Mouse (Mus musculus) heart, embryonic 14.5 days (tissue): ENCODE data around the gene Crnkl1. TPM values are rescaled to one million over a fixed set of nuclear protein-coding genes. Genes with fewer than 3 reads are reported as not detected.

ENCODE experiments used
- ATAC-seq: fragments of 200-750 bp; cut with Nextera tagmentation; 2 replicates; pipeline ENCODE4 v1.8.0; 2017; ENCODE audit warnings: low read depth, moderate TSS enrichment; ENCODE audit not compliant: insufficient number of reproducible peaks, insufficient read depth, low FRiP score
- H3K27ac ChIP-seq, 2 experiments: fragments of 200-500 bp in 1 of 2; fragments of 300-500 bp in 1 of 2; sonication (generic) in 1 of 2; replicated peaks in 1 of 2; 2 replicates each; pipeline ENCODE4 v1.5.1; 2012 to 2014; ENCODE audit warnings: low read depth in 2 of 2, low read length in 2 of 2, control low read depth in 1 of 2, mild to moderate bottlenecking in 1 of 2, mixed read lengths in 1 of 2; ENCODE audit not compliant: control insufficient read depth in 1 of 2, insufficient read depth in 1 of 2
- H3K27me3 ChIP-seq: fragments of 300-500 bp; sonication (generic); 2 replicates; pipeline ENCODE4 v1.6.1; 2014; ENCODE audit warnings: mild to moderate bottlenecking, low read length, control low read depth; ENCODE audit not compliant: control insufficient read depth, insufficient read depth
- H3K36me3 ChIP-seq: fragments of 300-500 bp; sonication (generic); 2 replicates; pipeline ENCODE4 v1.6.1; 2014; ENCODE audit warnings: mild to moderate bottlenecking, control low read depth, low read length, mixed read lengths; ENCODE audit not compliant: control insufficient read depth, insufficient read depth
- H3K4me1 ChIP-seq, 2 experiments: fragments of 200-500 bp in 1 of 2; fragments of 300-500 bp in 1 of 2; sonication (generic) in 1 of 2; 2 replicates each; pipeline ENCODE4 v1.6.1; 2012 to 2014; ENCODE audit warnings: low read length in 2 of 2, control low read depth in 1 of 2, mixed read lengths in 1 of 2; ENCODE audit not compliant: control insufficient read depth in 2 of 2, insufficient read depth in 2 of 2
- H3K4me2 ChIP-seq: fragments of 300-500 bp; sonication (generic); 2 replicates; pipeline ENCODE4 v1.6.1; 2014; ENCODE audit warnings: mild to moderate bottlenecking, low read length
- H3K4me3 ChIP-seq, 2 experiments: fragments of 200-500 bp in 1 of 2; fragments of 300-500 bp in 1 of 2; sonication (generic) in 1 of 2; 2 replicates each; pipeline ENCODE4 v1.5.1; 2012 to 2014; ENCODE audit warnings: low read length in 2 of 2, mild to moderate bottlenecking in 2 of 2, control low read depth in 1 of 2, low read depth in 1 of 2, moderate library complexity in 1 of 2; ENCODE audit not compliant: control insufficient read depth in 1 of 2, insufficient read depth in 1 of 2
- H3K9ac ChIP-seq: fragments of 300-500 bp; sonication (generic); 2 replicates; pipeline ENCODE4 v1.6.1; 2014; ENCODE audit warnings: mild to moderate bottlenecking, low read length
- H3K9me3 ChIP-seq: fragments of 300-500 bp; sonication (generic); 2 replicates; pipeline ENCODE4 v1.6.1; 2016; ENCODE audit warnings: low read length, control low read depth; ENCODE audit not compliant: control insufficient read depth
- WGBS: fragments of 180-500 bp; shearing (Covaris S2); extraction: QIAGEN DNeasy Blood & Tissue Kit; methylation state at CpG from one replicate; pipeline ENCODE4 v1.1.7; 2014; 5-methylcytosine and 5-hydroxymethylcytosine counted together
- polyA plus RNA-seq: library from polyadenylated mRNA; unstranded; fragments of >200 nt; fragmentation: Nextera tagmentation; extraction: Ambion mirVana; gene quantifications from 2 replicates; pipeline ENCODE4 v1.2.1, GENCODE M21; 2014

The Crnkl1 gene
- polyA plus RNA-seq, 1 experiment from 2014 or later, result 17.7 TPM

DNA sequence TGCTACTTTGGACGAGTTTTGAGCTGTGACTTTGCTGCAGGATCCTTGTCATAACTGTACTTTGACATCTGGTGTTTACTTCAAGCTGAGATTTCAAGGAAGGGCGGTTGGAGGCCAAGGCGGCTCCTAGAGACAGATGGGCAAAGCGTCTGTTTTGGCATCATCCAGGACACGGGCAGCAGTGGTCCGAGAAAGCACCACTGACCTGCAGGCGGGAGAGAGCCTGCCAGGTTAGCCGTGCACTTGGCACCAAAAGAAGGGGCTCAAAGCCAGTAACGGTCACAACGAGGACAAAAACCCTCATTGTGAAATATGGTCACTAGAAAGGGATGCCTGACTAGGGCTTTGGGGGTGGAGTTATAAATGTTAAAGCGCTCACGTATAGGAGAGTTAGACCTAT, 35.9 kb upstream of the Crnkl1 start:
- Histone ChIP-seq H3K27me3 (no peaks in the 10 kb centered on the region), H3K9ac (no peak overlapping the region), H3K4me2 (no peak overlapping the region), H3K4me1 (no peaks in the 10 kb centered on the region), H3K36me3 (no peaks in the 10 kb centered on the region), H3K4me3 (no peak overlapping the region), H3K27ac (no peak overlapping the region), H3K9me3 (no peaks in the 10 kb centered on the region)
- 78% methylated on average over 12 of the region's 12 CpGs for WGBS
- ATAC-seq, result no peak

DNA sequence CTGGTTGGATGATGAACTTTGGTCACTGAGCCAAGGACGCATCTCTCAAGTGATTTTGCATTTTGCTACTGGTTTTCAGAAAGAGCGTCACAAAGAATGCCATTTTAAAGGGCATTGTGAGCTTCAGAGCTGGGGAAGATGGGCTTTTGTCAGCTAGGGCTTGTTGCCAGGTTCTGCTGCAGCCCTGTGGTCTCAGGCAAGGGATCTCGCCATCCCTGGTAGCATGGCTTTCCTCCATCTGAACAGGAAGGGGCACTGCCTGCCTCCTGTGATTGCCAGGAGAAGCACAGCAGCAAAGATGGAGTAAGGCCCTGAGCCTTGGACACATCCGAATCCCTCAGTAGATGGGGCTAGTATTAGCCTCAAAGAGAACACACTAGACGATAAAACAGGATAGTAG, 27.0 kb upstream of the Crnkl1 start:
- Histone ChIP-seq H3K4me2 (no peak overlapping the region), H3K36me3 (no peaks in the 10 kb centered on the region), H3K9ac (no peak overlapping the region), H3K9me3 (no peaks in the 10 kb centered on the region), H3K4me3 (no peak overlapping the region), H3K4me1 (no peaks in the 10 kb centered on the region), H3K27me3 (0 out of 2 replicates have a peak, but pooled peaks cover 4% of the 10 kb centered on the region), H3K27ac (no peak overlapping the region)
- WGBS, result 78% methylated on average over 5 of the region's 5 CpGs
- no peak for ATAC-seq

DNA sequence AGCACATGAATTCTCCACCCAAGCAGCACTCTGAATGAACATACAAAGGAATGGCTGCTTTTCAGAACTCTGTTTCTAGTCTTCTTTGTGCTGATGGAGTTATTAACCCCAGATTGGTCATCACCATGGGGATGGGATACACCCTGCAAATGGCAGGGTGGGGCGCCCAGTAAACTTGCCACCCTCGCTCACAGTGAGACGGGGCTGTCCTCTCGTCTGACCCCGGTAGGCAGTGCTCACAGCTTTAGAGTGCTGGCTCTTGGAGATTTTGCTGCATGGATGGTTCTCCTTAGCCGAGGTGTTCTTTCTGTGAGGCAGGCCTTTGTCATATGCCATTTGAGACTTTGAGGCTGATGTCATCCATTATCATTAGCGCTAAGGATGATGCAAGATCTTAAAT, 23.7 kb upstream of the Crnkl1 start:
- 0 out of 2 replicates have a peak, but pooled peaks cover 4% of the 10 kb centered on the region for H3K27me3 ChIP-seq
- no peak overlapping the region for H3K9ac ChIP-seq
- WGBS, result 79% methylated on average over 7 of the region's 7 CpGs
- H3K36me3 ChIP-seq, result no peaks in the 10 kb centered on the region
- H3K9me3 ChIP-seq, result no peaks in the 10 kb centered on the region
- no peak for ATAC-seq
- H3K4me3 ChIP-seq, result no peak overlapping the region
- no peaks in the 10 kb centered on the region for H3K4me1 ChIP-seq
- no peak overlapping the region for H3K4me2 ChIP-seq
- no peak overlapping the region for H3K27ac ChIP-seq

DNA sequence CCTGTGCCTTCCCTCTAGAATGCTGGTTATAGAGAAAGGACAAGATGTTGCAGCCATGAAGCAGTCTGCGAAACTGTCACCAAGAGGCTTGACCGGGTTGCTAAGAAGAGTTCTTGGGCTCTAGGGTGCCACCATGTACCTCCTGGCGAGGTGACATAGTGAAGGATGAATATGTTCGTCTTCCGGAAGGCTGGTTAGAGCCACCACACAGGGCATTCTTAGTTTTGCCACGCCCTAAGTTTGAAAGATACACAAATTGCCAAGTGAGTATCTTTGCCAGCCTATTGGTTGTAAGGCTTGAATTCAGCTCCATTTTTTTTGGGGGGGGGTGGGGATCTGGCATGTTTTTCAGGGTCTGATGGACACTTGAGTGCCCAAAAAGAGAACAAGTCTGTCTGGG, 23.3 kb upstream of the Crnkl1 start:
- H3K36me3 ChIP-seq, result no peaks in the 10 kb centered on the region
- no peaks in the 10 kb centered on the region for H3K4me1 ChIP-seq
- H3K9me3 ChIP-seq, result no peaks in the 10 kb centered on the region
- WGBS, result 77% methylated on average over 6 of the region's 6 CpGs
- H3K4me3 ChIP-seq, result no peak overlapping the region
- 0 out of 2 replicates have a peak, but pooled peaks cover 4% of the 10 kb centered on the region for H3K27me3 ChIP-seq
- no peak for ATAC-seq
- H3K4me2 ChIP-seq, result no peak overlapping the region
- H3K27ac ChIP-seq, result no peak overlapping the region
- H3K9ac ChIP-seq, result no peak overlapping the region

DNA sequence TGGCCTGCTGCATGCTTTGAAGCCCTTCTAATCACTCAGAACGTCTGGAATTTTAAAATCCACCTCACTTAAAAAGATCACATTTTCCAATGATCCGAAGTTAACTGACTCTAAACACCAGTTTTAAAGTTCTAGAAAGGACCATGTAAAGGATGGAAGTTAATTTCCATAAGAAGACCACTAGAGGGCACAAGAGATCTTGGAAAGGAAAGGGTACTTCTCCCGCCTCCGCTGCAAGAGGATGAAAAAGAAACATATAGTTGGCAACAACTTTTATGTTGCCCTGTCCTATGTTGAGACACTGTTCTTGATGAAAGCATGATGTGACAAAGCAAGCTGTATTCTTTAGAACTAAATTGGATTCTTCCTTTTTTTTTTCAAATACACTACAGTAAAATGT, 22.6 kb upstream of the Crnkl1 start:
- no peaks in the 10 kb centered on the region for H3K4me1 ChIP-seq
- H3K9ac ChIP-seq, result no peak overlapping the region
- no peaks in the 10 kb centered on the region for H3K36me3 ChIP-seq
- 10% methylated on average over 4 of the region's 4 CpGs for WGBS
- no peak for ATAC-seq
- 0 out of 2 replicates have a peak, but pooled peaks cover 4% of the 10 kb centered on the region for H3K27me3 ChIP-seq
- no peaks in the 10 kb centered on the region for H3K9me3 ChIP-seq
- H3K4me3 ChIP-seq, result no peak overlapping the region
- no peak overlapping the region for H3K4me2 ChIP-seq
- no peak overlapping the region for H3K27ac ChIP-seq

DNA sequence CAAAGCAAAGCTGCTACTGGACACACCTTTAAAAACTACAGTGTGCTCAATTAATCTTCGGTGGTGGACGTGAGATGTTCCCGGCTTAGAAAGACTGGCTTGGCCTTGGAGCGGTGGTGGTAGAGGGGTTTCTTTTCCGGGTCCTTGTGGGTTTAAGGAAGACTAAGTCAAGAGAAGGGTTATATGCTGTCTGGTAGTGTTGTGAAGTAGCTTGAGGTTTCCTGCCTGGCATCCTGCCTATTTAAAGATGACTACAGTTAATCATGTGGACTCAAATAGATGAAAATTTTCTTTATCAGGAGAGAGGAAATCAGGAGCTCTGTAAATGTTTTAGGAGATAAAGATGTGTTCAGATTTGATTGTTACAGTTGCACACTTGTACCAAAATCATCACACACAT, 21.5 kb upstream of the Crnkl1 start:
- Histone ChIP-seq H3K4me2 (no peak overlapping the region), H3K4me3 (no peak overlapping the region), H3K36me3 (no peaks in the 10 kb centered on the region), H3K4me1 (no peaks in the 10 kb centered on the region), H3K9me3 (no peaks in the 10 kb centered on the region), H3K27me3 (0 out of 2 replicates have a peak, but pooled peaks cover 4% of the 10 kb centered on the region), H3K9ac (no peak overlapping the region), H3K27ac (no peak overlapping the region)
- no peak for ATAC-seq
- WGBS, result 74% methylated on average over 5 of the region's 5 CpGs

DNA sequence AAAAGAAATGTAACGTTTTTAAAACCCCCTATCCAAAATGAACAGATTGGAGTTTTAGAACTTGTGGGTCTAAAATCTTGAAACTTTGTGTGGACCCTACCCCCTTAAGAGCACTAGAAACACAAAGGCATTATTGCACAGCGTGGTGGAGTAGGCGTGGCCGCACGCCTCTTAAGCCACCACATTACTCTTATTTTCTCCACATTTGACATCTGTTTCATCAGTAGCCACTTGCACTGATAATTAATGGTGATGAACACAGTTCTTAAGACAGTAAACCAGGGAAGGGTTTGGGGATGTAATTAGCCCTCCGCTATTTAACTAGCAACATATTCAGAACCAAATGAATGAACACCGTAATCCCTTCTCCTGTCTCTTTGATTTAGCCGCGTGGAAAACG, 21.0 kb upstream of the Crnkl1 start:
- no peaks in the 10 kb centered on the region for H3K36me3 ChIP-seq
- no peak overlapping the region for H3K4me2 ChIP-seq
- 81% methylated on average over 10 of the region's 10 CpGs for WGBS
- H3K9ac ChIP-seq, result no peak overlapping the region
- no peak overlapping the region for H3K27ac ChIP-seq
- no peak overlapping the region for H3K4me3 ChIP-seq
- 0 out of 2 replicates have a peak, but pooled peaks cover 4% of the 10 kb centered on the region for H3K27me3 ChIP-seq
- H3K9me3 ChIP-seq, result no peaks in the 10 kb centered on the region
- ATAC-seq, result no peak
- no peaks in the 10 kb centered on the region for H3K4me1 ChIP-seq

DNA sequence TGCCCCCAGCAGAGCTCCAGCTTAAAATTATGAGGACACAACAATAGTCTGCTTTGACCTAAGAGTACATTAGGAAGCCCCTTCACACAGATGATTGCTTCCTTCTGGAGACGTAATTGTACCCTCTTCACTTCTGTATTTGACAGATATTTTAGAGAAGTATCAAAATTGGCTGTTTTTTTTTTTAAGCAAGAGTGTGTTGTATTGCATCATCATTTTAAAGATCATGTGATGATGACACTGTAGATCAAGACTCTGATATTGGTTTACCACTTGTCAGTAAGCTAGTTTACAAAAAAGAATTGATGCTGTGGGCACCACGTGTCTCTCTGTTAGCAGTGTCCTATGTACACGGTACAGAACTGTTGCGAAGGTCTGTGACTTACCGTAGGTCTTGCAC, 17.9 kb upstream of the Crnkl1 start:
- Histone ChIP-seq H3K4me1 (no peaks in the 10 kb centered on the region), H3K27me3 (no peaks in the 10 kb centered on the region), H3K9ac (no peak overlapping the region), H3K36me3 (no peaks in the 10 kb centered on the region), H3K4me3 (no peak overlapping the region), H3K4me2 (no peak overlapping the region), H3K27ac (no peak overlapping the region), H3K9me3 (no peaks in the 10 kb centered on the region)
- no peak for ATAC-seq
- 81% methylated on average over 5 of the region's 5 CpGs for WGBS
